Mouse (Mus musculus) erythroblast, adult 5-6 weeks (primary cell): ENCODE measurements around the gene Spag5. TPM values are rescaled to one million over a fixed set of nuclear protein-coding genes. Genes with fewer than 3 reads are reported as not detected.

Experiments used
- total RNA-seq, 2 experiments: library from RNA; stranded (forward) in 1 of 2; stranded (reverse) in 1 of 2; fragments of 150-400 nt in 1 of 2; fragments of 200-764, 138-1000 nt in 1 of 2; gene quantifications; 2 replicates each; pipeline versions ENCODE4 v1.2.3 to v1.2.4; 2015 to 2017; ENCODE audit warnings: low replicate concordance in 2 of 2

Spag5 gene
- total RNA-seq, 2 experiments from 2014 or later = 12.3 to 40.4 TPM

Other genes starting within 250 kb of the Spag5 start
- gene Eral1, start 221.1 kb upstream of the Spag5 start, total RNA-seq (2015; ENCODE audit: low replicate concordance) = 3.7 and 7.7 TPM in 2 replicates
- 3.9 and 7.0 TPM in 2 replicates for gene Eral1, start 221.1 kb upstream of the Spag5 start, total RNA-seq (2017; ENCODE audit: low replicate concordance)
- 10.2 and 14.8 TPM in 2 replicates for gene Fam222b, start 206.9 kb upstream of the Spag5 start, total RNA-seq (2015; ENCODE audit: low replicate concordance)
- 1.4 and 3.7 TPM in 2 replicates for gene Fam222b, start 206.9 kb upstream of the Spag5 start, total RNA-seq (2017; ENCODE audit: low replicate concordance)
- gene Traf4, start 135.9 kb upstream of the Spag5 start, total RNA-seq (2015; ENCODE audit: low replicate concordance) = 2.1 and 3.6 TPM in 2 replicates
- gene Traf4, start 135.9 kb upstream of the Spag5 start, total RNA-seq (2017; ENCODE audit: low replicate concordance) = 3.2 and 3.5 TPM in 2 replicates
- gene Nek8, start 124.9 kb upstream of the Spag5 start, total RNA-seq (2015; ENCODE audit: low replicate concordance) = 9.6 and 12.1 TPM in 2 replicates
- gene Nek8, start 124.9 kb upstream of the Spag5 start, total RNA-seq (2017; ENCODE audit: low replicate concordance) = 5.7 and 16.7 TPM in 2 replicates
- 69.0 and 77.1 TPM in 2 replicates for gene Tlcd1, start 124.8 kb upstream of the Spag5 start, total RNA-seq (2015; ENCODE audit: low replicate concordance)
- gene Tlcd1, start 124.8 kb upstream of the Spag5 start, total RNA-seq (2017; ENCODE audit: low replicate concordance) = 96.9 and 181 TPM in 2 replicates
- gene Rpl23a, start 117.9 kb upstream of the Spag5 start, total RNA-seq (2015; ENCODE audit: low replicate concordance) = 792 and 815 TPM in 2 replicates
- 585 and 685 TPM in 2 replicates for gene Rpl23a, start 117.9 kb upstream of the Spag5 start, total RNA-seq (2017; ENCODE audit: low replicate concordance)
- 7.9 TPM in 1 of 2 replicates, not detected in the other for gene Rab34, start 113.1 kb upstream of the Spag5 start, total RNA-seq (2015; ENCODE audit: low replicate concordance)
- 1.3 and 9.9 TPM in 2 replicates for gene Rab34, start 113.1 kb upstream of the Spag5 start, total RNA-seq (2017; ENCODE audit: low replicate concordance)
- gene Proca1, start 108.1 kb upstream of the Spag5 start, total RNA-seq (2015; ENCODE audit: low replicate concordance) = 1.5 TPM in 1 of 2 replicates, not detected in the other
- not detected in 2 replicates for gene Proca1, start 108.1 kb upstream of the Spag5 start, total RNA-seq (2017; ENCODE audit: low replicate concordance)
- gene Sdf2, start 55.8 kb upstream of the Spag5 start, total RNA-seq (2015; ENCODE audit: low replicate concordance) = 18.8 and 19.4 TPM in 2 replicates
- 16.7 and 25.2 TPM in 2 replicates for gene Sdf2, start 55.8 kb upstream of the Spag5 start, total RNA-seq (2017; ENCODE audit: low replicate concordance)
- gene Supt6, start 55.5 kb upstream of the Spag5 start, total RNA-seq (2015; ENCODE audit: low replicate concordance) = 9.0 and 14.8 TPM in 2 replicates
- 17.5 and 22.7 TPM in 2 replicates for gene Supt6, start 55.5 kb upstream of the Spag5 start, total RNA-seq (2017; ENCODE audit: low replicate concordance)
- gene 2610507B11Rik, start 39.8 kb upstream of the Spag5 start, total RNA-seq (2015; ENCODE audit: low replicate concordance) = 17.3 and 36.3 TPM in 2 replicates
- gene 2610507B11Rik, start 39.8 kb upstream of the Spag5 start, total RNA-seq (2017; ENCODE audit: low replicate concordance) = 23.6 and 33.3 TPM in 2 replicates
- gene BC030499, start 10.7 kb upstream of the Spag5 start, total RNA-seq (2015; ENCODE audit: low replicate concordance) = not detected in 2 replicates
- gene BC030499, start 10.7 kb upstream of the Spag5 start, total RNA-seq (2017; ENCODE audit: low replicate concordance) = 0.43 TPM in 1 of 2 replicates, not detected in the other
- not detected in 2 replicates for gene Aldoc, start 21.4 kb downstream of the Spag5 start, total RNA-seq (2015; ENCODE audit: low replicate concordance)
- gene Aldoc, start 21.4 kb downstream of the Spag5 start, total RNA-seq (2017; ENCODE audit: low replicate concordance) = 0.28 TPM in 1 of 2 replicates, not detected in the other
- gene Pigs, start 26.9 kb downstream of the Spag5 start, total RNA-seq (2015; ENCODE audit: low replicate concordance) = 3.3 and 10.0 TPM in 2 replicates
- 2.5 and 3.6 TPM in 2 replicates for gene Pigs, start 26.9 kb downstream of the Spag5 start, total RNA-seq (2017; ENCODE audit: low replicate concordance)
- 17.1 and 20.9 TPM in 2 replicates for gene Unc119, start 42.0 kb downstream of the Spag5 start, total RNA-seq (2015; ENCODE audit: low replicate concordance)
- gene Unc119, start 42.0 kb downstream of the Spag5 start, total RNA-seq (2017; ENCODE audit: low replicate concordance) = 9.6 and 15.0 TPM in 2 replicates
- gene Foxn1, start 85.0 kb downstream of the Spag5 start, total RNA-seq (2015; ENCODE audit: low replicate concordance) = not detected in 2 replicates
- not detected in 2 replicates for gene Foxn1, start 85.0 kb downstream of the Spag5 start, total RNA-seq (2017; ENCODE audit: low replicate concordance)
- 1.0 TPM in 1 of 2 replicates, not detected in the other for gene Slc13a2, start 120.7 kb downstream of the Spag5 start, total RNA-seq (2015; ENCODE audit: low replicate concordance)
- not detected in 2 replicates for gene Slc13a2, start 120.7 kb downstream of the Spag5 start, total RNA-seq (2017; ENCODE audit: low replicate concordance)
- 1.3 TPM in 1 of 2 replicates, not detected in the other for gene Slc46a1, start 164.2 kb downstream of the Spag5 start, total RNA-seq (2015; ENCODE audit: low replicate concordance)
- gene Slc46a1, start 164.2 kb downstream of the Spag5 start, total RNA-seq (2017; ENCODE audit: low replicate concordance) = 0.84 TPM in 1 of 2 replicates, not detected in the other
- not detected in 2 replicates for gene Sarm1, start 196.2 kb downstream of the Spag5 start, total RNA-seq (2015; ENCODE audit: low replicate concordance)
- gene Sarm1, start 196.2 kb downstream of the Spag5 start, total RNA-seq (2017; ENCODE audit: low replicate concordance) = not detected in 2 replicates
- not detected in 2 replicates for gene Vtn, start 197.6 kb downstream of the Spag5 start, total RNA-seq (2015; ENCODE audit: low replicate concordance)
- gene Vtn, start 197.6 kb downstream of the Spag5 start, total RNA-seq (2017; ENCODE audit: low replicate concordance) = not detected in 2 replicates
- gene Sebox, start 201.9 kb downstream of the Spag5 start, total RNA-seq (2015; ENCODE audit: low replicate concordance) = not detected in 2 replicates
- not detected in 2 replicates for gene Sebox, start 201.9 kb downstream of the Spag5 start, total RNA-seq (2017; ENCODE audit: low replicate concordance)
- gene Tmem199, start 210.6 kb downstream of the Spag5 start, total RNA-seq (2015; ENCODE audit: low replicate concordance) = 3.8 and 13.8 TPM in 2 replicates
- gene Tmem199, start 210.6 kb downstream of the Spag5 start, total RNA-seq (2017; ENCODE audit: low replicate concordance) = 4.0 and 5.3 TPM in 2 replicates
- 6.9 and 17.5 TPM in 2 replicates for gene Poldip2, start 210.7 kb downstream of the Spag5 start, total RNA-seq (2015; ENCODE audit: low replicate concordance)
- gene Poldip2, start 210.7 kb downstream of the Spag5 start, total RNA-seq (2017; ENCODE audit: low replicate concordance) = 7.8 and 13.4 TPM in 2 replicates
- 0.58 and 2.1 TPM in 2 replicates for gene Tnfaip1, start 234.8 kb downstream of the Spag5 start, total RNA-seq (2015; ENCODE audit: low replicate concordance)
- 0.60 and 1.5 TPM in 2 replicates for gene Tnfaip1, start 234.8 kb downstream of the Spag5 start, total RNA-seq (2017; ENCODE audit: low replicate concordance)
- gene Ift20, start 234.8 kb downstream of the Spag5 start, total RNA-seq (2015; ENCODE audit: low replicate concordance) = 31.5 and 42.0 TPM in 2 replicates
- 49.2 and 62.7 TPM in 2 replicates for gene Ift20, start 234.8 kb downstream of the Spag5 start, total RNA-seq (2017; ENCODE audit: low replicate concordance)
- gene Tmem97, start 249.2 kb downstream of the Spag5 start, total RNA-seq (2015; ENCODE audit: low replicate concordance) = 15.0 and 15.9 TPM in 2 replicates
- gene Tmem97, start 249.2 kb downstream of the Spag5 start, total RNA-seq (2017; ENCODE audit: low replicate concordance) = 3.5 and 7.2 TPM in 2 replicates